Mouse (Mus musculus) c-Kit-positive CD71-negative TER-119-negative erythroid progenitor cells, embryonic 14.5 days (primary cell): ENCODE measurements at regions not wholly inside any gene's neighbourhood (a gene's known extent, or its start where the extent isn't known, plus 50 kb on each side); places are given as distances from the start of the nearest gene placed in this dataset.
A peak's percentile ranks its signal among the peaks of the same experiment; 100 is the strongest.

ENCODE experiments used
- DNase-seq: peaks from one replicate; pipeline ENCODE4 v3.0.0-alpha.2; 2013; ENCODE audit warnings: low read depth

GRCm38 (mm10) chrX:117770252-117770651 lies 656.8 kb upstream of the Tgif2lx2 start:
- peak; percentile 17 for DNase-seq
